ENCODE assay signal across 7 mouse cellular contexts in genomic region chr19:24861612-24862451, GRCm38 (mm10). TPM values are rescaled to one million over a fixed set of nuclear protein-coding genes. Genes with fewer than 3 reads are reported as not detected.
DNase-seq lines count a peak whose midpoint lies in the region; ATAC-seq lines count a peak whose summit lies in the region.

Pgm5 (minus strand) TSS chr19:24861855.

- peak within 1 kb of the TSS; percentile 80 for H3K4me2 ChIP-seq in embryonic facial prominence, embryonic 14.5 days (ENCODE audit: low read depth, low read length)
- H3K4me2 ChIP-seq in heart, embryonic 14.5 days (ENCODE audit: low read length) = peak within 1 kb of the TSS; percentile 78
- H3K4me2 ChIP-seq in midbrain, embryonic 13.5 days (replicated peaks) = peak within 1 kb of the TSS; percentile 73

- peak within 1 kb of the TSS; percentile 59 for H3K4me3 ChIP-seq in embryonic facial prominence, embryonic 14.5 days (ENCODE audit: low read depth, low read length)
- peak within 1 kb of the TSS; percentile 59 to 79 for H3K4me3 ChIP-seq in heart, embryonic 14.5 days (ENCODE audit: control insufficient read depth in 1 of 2, insufficient read depth in 1 of 2, low read depth in 1 of 2, low read length in 2 of 2)
- H3K4me3 ChIP-seq in midbrain, embryonic 13.5 days (replicated peaks) = peak within 1 kb of the TSS; percentile 42

- peak; percentile 80 for DNase-seq in adrenal gland, postnatal 14 days
- DNase-seq in embryonic facial prominence, embryonic 14.5 days (ENCODE audit: low spot score) = peak; percentile 72
- peak; percentile 29 to 51 for DNase-seq in kidney, postnatal 25 days
- no peak for DNase-seq in thymus, postnatal 14 days

- H3K27ac ChIP-seq in embryonic facial prominence, embryonic 14.5 days (replicated peaks; ENCODE audit: low read depth, low read length) = peak within 1 kb of the TSS; percentile 56
- peak within 1 kb of the TSS; percentile 95 to 96 for H3K27ac ChIP-seq in heart, embryonic 14.5 days (replicated peaks in 1 of 2; ENCODE audit: control insufficient read depth in 1 of 2, insufficient read depth in 1 of 2, low read depth in 2 of 2, low read length in 2 of 2)
- H3K27ac ChIP-seq in midbrain, embryonic 13.5 days = no peak within 1 kb of the TSS

- 2% methylated on average over 18 of the region's 39 CpGs for WGBS in embryonic facial prominence, embryonic 14.5 days
- WGBS in heart, embryonic 14.5 days = under 1% methylated on average over 38 of the region's 39 CpGs
- WGBS in midbrain, embryonic 13.5 days = 1% methylated on average over 37 of the region's 39 CpGs

- no peaks in the 10 kb centered on the region; the same call in 1 of the 2 replicates for H3K4me1 ChIP-seq in embryonic facial prominence, embryonic 14.5 days (ENCODE audit: control insufficient read depth, insufficient read depth, low read length)
- peaks cover 14 to 16% of the 10 kb centered on the region in 2 experiments for H3K4me1 ChIP-seq in heart, embryonic 14.5 days (ENCODE audit: control insufficient read depth in 2 of 2, insufficient read depth in 2 of 2, low read length in 2 of 2)
- peaks cover 7% of the 10 kb centered on the region for H3K4me1 ChIP-seq in midbrain, embryonic 13.5 days (replicated peaks)

- ATAC-seq in embryonic facial prominence, embryonic 14.5 days (ENCODE audit: low read depth) = peak; percentile 92
- ATAC-seq in heart, embryonic 14.5 days (ENCODE audit: insufficient number of reproducible peaks, insufficient read depth, low FRiP score, low read depth) = peak; percentile 81
- ATAC-seq in midbrain, embryonic 13.5 days = peak; percentile 56; the same call in 1 of the 2 replicates
- ATAC-seq in megakaryocyte progenitor cell, adult 5-6 weeks (replicated peaks; ENCODE audit: poor library complexity) = no peak

- no peaks in the 10 kb centered on the region for H3K36me3 ChIP-seq in embryonic facial prominence, embryonic 14.5 days (ENCODE audit: control insufficient read depth, insufficient read depth, low read length)
- no peaks in the 10 kb centered on the region for H3K36me3 ChIP-seq in heart, embryonic 14.5 days (ENCODE audit: control insufficient read depth, insufficient read depth, low read length)
- H3K36me3 ChIP-seq in midbrain, embryonic 13.5 days = no peaks in the 10 kb centered on the region

- no peaks in the 10 kb centered on the region for H3K9me3 ChIP-seq in embryonic facial prominence, embryonic 14.5 days (ENCODE audit: control insufficient read depth, low read length)
- H3K9me3 ChIP-seq in heart, embryonic 14.5 days (ENCODE audit: control insufficient read depth, low read length) = no peaks in the 10 kb centered on the region
- no peaks in the 10 kb centered on the region for H3K9me3 ChIP-seq in midbrain, embryonic 13.5 days

- peak within 1 kb of the TSS; percentile 70 for H3K9ac ChIP-seq in embryonic facial prominence, embryonic 14.5 days (ENCODE audit: low read depth, low read length)
- peak within 1 kb of the TSS; percentile 87 for H3K9ac ChIP-seq in heart, embryonic 14.5 days (ENCODE audit: low read length)
- peak within 1 kb of the TSS; percentile 60 for H3K9ac ChIP-seq in midbrain, embryonic 13.5 days (replicated peaks)

- H3K27me3 ChIP-seq in embryonic facial prominence, embryonic 14.5 days (replicated peaks; ENCODE audit: control insufficient read depth, insufficient read depth, low read length) = peaks cover 7% of the 10 kb centered on the region; the same call in 1 of the 2 replicates
- H3K27me3 ChIP-seq in heart, embryonic 14.5 days (ENCODE audit: control insufficient read depth, insufficient read depth, low read length) = no peaks in the 10 kb centered on the region
- peaks cover 44% of the 10 kb centered on the region for H3K27me3 ChIP-seq in midbrain, embryonic 13.5 days

RNA-seq across cellular contexts. Expression of gene Pgm5, which starts in this region (rescaled TPM):
- 60.3 and 68.5 TPM in 2 replicates for total RNA-seq in adrenal gland, postnatal 14 days (2021)
- 6.8 and 7.3 TPM in 2 replicates for polyA plus RNA-seq in embryonic facial prominence, embryonic 14.5 days (2014; fragmentation: Nextera tagmentation; extraction: Ambion mirVana)
- 7.6 and 7.8 TPM in 2 replicates for polyA plus RNA-seq in heart, embryonic 14.5 days (2014; fragmentation: Nextera tagmentation; extraction: Ambion mirVana)
- polyA plus RNA-seq in midbrain, embryonic 13.5 days (2015; fragmentation: Nextera tagmentation; extraction: Ambion mirVana) = 0.30 and 0.31 TPM in 2 replicates
- not detected in 2 replicates for total RNA-seq in megakaryocyte progenitor cell, adult 5-6 weeks (2015)
- not detected in 2 replicates for total RNA-seq in megakaryocyte progenitor cell, adult 5-6 weeks (2017)

Comparison
In these comparisons a context has a peak if more than half of its experiments do, and no peak if none do; other contexts are left out.
1. RNA of gene Pgm5 (total RNA-seq): 60.3 to 68.5 TPM in adrenal gland, postnatal 14 days; not detected in megakaryocyte progenitor cell, adult 5-6 weeks; every median in the first group is over 10 times any median in the second.
2. Peak in ATAC-seq, H3K4me3 ChIP-seq, H3K9ac ChIP-seq and H3K4me2 ChIP-seq in midbrain, embryonic 13.5 days; RNA of the gene not detected or under 1 TPM.
3. Peak in every context shown above with its lines, with median percentiles within 50 percentile points of each other: H3K4me2 ChIP-seq, H3K4me3 ChIP-seq and H3K9ac ChIP-seq.